ENCODE assay signal across 9 mouse cellular contexts in genomic region chr8:121717502-121717901, GRCm38 (mm10). TPM values are rescaled to one million over a fixed set of nuclear protein-coding genes. Genes with fewer than 3 reads are reported as not detected.
DNase-seq lines count a peak whose midpoint lies in the region; ATAC-seq and TF ChIP-seq lines count a peak whose summit lies in the region.
"Had no signal": no experiment of that assay in that cellular context is flagged by ENCODE, and none has a peak within 500 bp of the region (broad histone marks: within the 10 kb centered on the region; RNA-seq: fewer than 3 reads in every experiment).

No protein-coding gene starts in this region.

- H3K4me2 ChIP-seq in lung, embryonic 14.5 days: peak overlapping the region; percentile 38; the same call in 1 of the 2 replicates
- peak overlapping the region; percentile 47 for H3K4me2 ChIP-seq in neural tube, embryonic 15.5 days

- H3K27ac ChIP-seq in cerebellum, adult 2 months (ENCODE audit: insufficient read depth, low read length): peak overlapping the region; percentile 78
- H3K27ac ChIP-seq in lung, embryonic 14.5 days (ENCODE audit: low read depth): no peak overlapping the region
- no peak overlapping the region for H3K27ac ChIP-seq in limb, embryonic 10.5 days
- peak overlapping the region; percentile 73 for H3K27ac ChIP-seq in neural tube, embryonic 15.5 days (replicated peaks)

- no peak overlapping the region for H3K4me3 ChIP-seq in cerebellum, adult 2 months (replicated peaks; ENCODE audit: insufficient read depth, low read depth, low read length)
- H3K4me3 ChIP-seq in lung, embryonic 14.5 days (ENCODE audit: low read depth, low read length): no peak overlapping the region
- 0 out of 2 replicates have a peak overlapping the region, but pooled peaks have one; percentile 0 for H3K4me3 ChIP-seq in limb, embryonic 10.5 days
- H3K4me3 ChIP-seq in neural tube, embryonic 15.5 days (replicated peaks): no peak overlapping the region

- no peaks in the 10 kb centered on the region for H3K9me3 ChIP-seq in lung, embryonic 14.5 days (ENCODE audit: low read depth, low read length)
- no peaks in the 10 kb centered on the region for H3K9me3 ChIP-seq in limb, embryonic 10.5 days (replicated peaks)
- H3K9me3 ChIP-seq in neural tube, embryonic 15.5 days (replicated peaks): no peaks in the 10 kb centered on the region

- no peak for TF ChIP-seq CTCF in cerebellum, adult 2 months (IDR thresholded peaks at IDR 0.05; ENCODE audit: borderline replicate concordance, insufficient read depth, low read depth, low read length)
- TF ChIP-seq CTCF in lung, embryonic 14.5 days (IDR thresholded peaks at IDR 0.05; ENCODE audit: low read depth): no peak

- DNase-seq in cerebellum, adult 2 months: no peak
- no peak for DNase-seq in lung, embryonic 14.5 days
- no peak for DNase-seq in lung, postnatal 10 days
- DNase-seq in limb, embryonic 10.5 days (ENCODE audit: low spot score): no peak
- no peak for DNase-seq in layer of hippocampus, adult 11-12 months (ENCODE audit: low spot score)
- no peak for DNase-seq in spleen, adult 12 weeks (ENCODE audit: low spot score)

- no peak overlapping the region; the same call in 1 of the 2 replicates for H3K9ac ChIP-seq in lung, embryonic 14.5 days
- H3K9ac ChIP-seq in neural tube, embryonic 15.5 days (replicated peaks): peak overlapping the region; percentile 26; the same call in 1 of the 2 replicates

- H3K4me1 ChIP-seq in cerebellum, adult 2 months (ENCODE audit: control insufficient read depth, insufficient read depth, low read length): peaks cover 55% of the 10 kb centered on the region
- no peaks in the 10 kb centered on the region for H3K4me1 ChIP-seq in lung, embryonic 14.5 days (ENCODE audit: insufficient read depth)
- peaks cover 30% of the 10 kb centered on the region for H3K4me1 ChIP-seq in limb, embryonic 10.5 days
- peaks cover 16% of the 10 kb centered on the region for H3K4me1 ChIP-seq in neural tube, embryonic 15.5 days

- ATAC-seq in cerebellum, adult (ENCODE audit: insufficient number of reproducible peaks, low FRiP score, low TSS enrichment): no peak
- ATAC-seq in lung, embryonic 14.5 days (ENCODE audit: insufficient read depth): no peak; the same call in 1 of the 2 replicates
- ATAC-seq in neural tube, embryonic 15.5 days (ENCODE audit: low FRiP score): peak; percentile 73
- ATAC-seq: inflammation-experienced regulatory T-cells, adult 6 months had no signal

- no peaks in the 10 kb centered on the region for H3K36me3 ChIP-seq in lung, embryonic 14.5 days (ENCODE audit: insufficient read depth)
- no peaks in the 10 kb centered on the region for H3K36me3 ChIP-seq in limb, embryonic 10.5 days
- no peaks in the 10 kb centered on the region for H3K36me3 ChIP-seq in neural tube, embryonic 15.5 days

- 31% methylated on average over 14 of the region's 14 CpGs for WGBS in cerebellum, adult 2 months
- WGBS in lung, embryonic 14.5 days: 36% methylated on average over 14 of the region's 14 CpGs
- 51% methylated on average over 14 of the region's 14 CpGs for WGBS in limb, embryonic 10.5 days
- 47% methylated on average over 14 of the region's 14 CpGs for WGBS in neural tube, embryonic 15.5 days

- no peak for TF ChIP-seq POLR2A in cerebellum, adult 2 months (IDR thresholded peaks at IDR 0.05; ENCODE audit: borderline replicate concordance, insufficient read depth, low read length)

- H3K27me3 ChIP-seq in cerebellum, adult 2 months (ENCODE audit: control insufficient read depth, insufficient read depth, low read length): no peaks in the 10 kb centered on the region
- H3K27me3 ChIP-seq in lung, embryonic 14.5 days (ENCODE audit: insufficient read depth, low read length): peaks cover 6% of the 10 kb centered on the region; the same call in 1 of the 2 replicates
- peaks cover 66% of the 10 kb centered on the region for H3K27me3 ChIP-seq in limb, embryonic 10.5 days (ENCODE audit: low read depth, poor library complexity, severe bottlenecking)
- H3K27me3 ChIP-seq in neural tube, embryonic 15.5 days (replicated peaks): 0 out of 2 replicates have a peak, but pooled peaks cover 4% of the 10 kb centered on the region

RNA-seq across cellular contexts. Expression of gene Jph3, which starts 11.9 kb away (rescaled TPM):
- polyA plus RNA-seq in cerebellum, adult 2 months (2012; rRNA removed): 143 and 154 TPM in 2 replicates
- polyA plus RNA-seq in lung, embryonic 14.5 days (2014; fragmentation: Nextera tagmentation; extraction: Ambion mirVana): 0.22 and 0.42 TPM in 2 replicates
- 0.65 and 0.69 TPM in 2 replicates for polyA plus RNA-seq in limb, embryonic 10.5 days (2016; fragmentation: Nextera tagmentation; extraction: Ambion mirVana)
- 107 and 133 TPM in 2 replicates for polyA plus RNA-seq in neural tube, embryonic 15.5 days (2015; fragmentation: Nextera tagmentation; extraction: Ambion mirVana)
- polyA plus RNA-seq: inflammation-experienced regulatory T-cells, adult 6 months had no signal

Comparison
In these comparisons a context has a peak if more than half of its experiments do, and no peak if none do; other contexts are left out.
1. H3K27ac ChIP-seq: peak in cerebellum, adult 2 months (single experiment) and neural tube, embryonic 15.5 days (single experiment); none in lung, embryonic 14.5 days (single experiment) and limb, embryonic 10.5 days (single experiment).
2. RNA of gene Jph3, which starts 11.9 kb away (polyA plus RNA-seq): 143 to 154 TPM in cerebellum, adult 2 months and 107 to 133 TPM in neural tube, embryonic 15.5 days; 0.65 to 0.69 TPM in limb, embryonic 10.5 days and 0.22 to 0.42 TPM in lung, embryonic 14.5 days; every median in the first group is over 10 times any median in the second.